Mouse (Mus musculus) 416B (cell line): ENCODE measurements around the gene Tbc1d4.

Experiments
- DNase-seq: peaks from one replicate; pipeline ENCODE4 v3.0.0; 2011; ENCODE audit warnings: low read depth

Tbc1d4 gene

GRCm38 (mm10) chr14:101501868-101502267 is 107.1 kb downstream of the Tbc1d4 start:
- DNase-seq, result no peak

- DNase-seq, result no peak
Observed at GRCm38 (mm10) chr14:101501452-101501851, 107.5 kb downstream of the Tbc1d4 start.

GRCm38 (mm10) chr14:101500826-101501225 is 108.2 kb downstream of the Tbc1d4 start:
- DNase-seq, result no peak

- DNase-seq, result no peak
Observed at GRCm38 (mm10) chr14:101499838-101500237, 109.2 kb downstream of the Tbc1d4 start.

GRCm38 (mm10) chr14:101488264-101488810 is 120.7 kb downstream of the Tbc1d4 start:
- no peak for DNase-seq

- no peak for DNase-seq
Observed at GRCm38 (mm10) chr14:101486550-101486949, 122.4 kb downstream of the Tbc1d4 start.

GRCm38 (mm10) chr14:101483230-101483629 is 125.8 kb downstream of the Tbc1d4 start:
- peak; percentile 24 for DNase-seq

- DNase-seq, result peak; percentile 45
Observed at GRCm38 (mm10) chr14:101482270-101482669, 126.7 kb downstream of the Tbc1d4 start.

- DNase-seq, result no peak
Observed at GRCm38 (mm10) chr14:101481165-101481564, 127.8 kb downstream of the Tbc1d4 start.

GRCm38 (mm10) chr14:101480541-101480940 is 128.4 kb downstream of the Tbc1d4 start:
- DNase-seq, result no peak

GRCm38 (mm10) chr14:101477827-101478220 is 131.2 kb downstream of the Tbc1d4 start:
- peak; percentile 24 for DNase-seq

- DNase-seq, result peak; percentile 45
Observed at GRCm38 (mm10) chr14:101477081-101477826, 131.7 kb downstream of the Tbc1d4 start.

GRCm38 (mm10) chr14:101469475-101470093 is 139.4 kb downstream of the Tbc1d4 start:
- no peak for DNase-seq

GRCm38 (mm10) chr14:101468143-101468542 is 140.8 kb downstream of the Tbc1d4 start:
- DNase-seq, result no peak

- DNase-seq, result no peak
Observed at GRCm38 (mm10) chr14:101467532-101467931, 141.5 kb downstream of the Tbc1d4 start.

- peak; percentile 48 for DNase-seq
Observed at GRCm38 (mm10) chr14:101466521-101466920, 142.5 kb downstream of the Tbc1d4 start.

- no peak for DNase-seq
Observed at GRCm38 (mm10) chr14:101465893-101466292, 143.1 kb downstream of the Tbc1d4 start.

- peak; percentile 69 for DNase-seq
Observed at GRCm38 (mm10) chr14:101460768-101461167, 148.2 kb downstream of the Tbc1d4 start.

- DNase-seq, result peak; percentile 86
Observed at GRCm38 (mm10) chr14:101452915-101453314, 156.1 kb downstream of the Tbc1d4 start.

- peak; percentile 64 for DNase-seq
Observed at GRCm38 (mm10) chr14:101447857-101448256, 161.1 kb downstream of the Tbc1d4 start.

- DNase-seq, result no peak
Observed at GRCm38 (mm10) chr14:101445205-101445604, 163.8 kb downstream of the Tbc1d4 start.

GRCm38 (mm10) chr14:101437925-101438324 is 171.1 kb downstream of the Tbc1d4 start:
- DNase-seq, result no peak

- no peak for DNase-seq
Observed at GRCm38 (mm10) chr14:101430536-101430935, 178.5 kb downstream of the Tbc1d4 start.
